Mouse (Mus musculus): ENCODE measurements at regions not wholly inside any gene's neighbourhood (a gene's known extent, or its start where the extent isn't known, plus 50 kb on each side); places are given as distances from the start of the nearest gene placed in this dataset.

DNA sequence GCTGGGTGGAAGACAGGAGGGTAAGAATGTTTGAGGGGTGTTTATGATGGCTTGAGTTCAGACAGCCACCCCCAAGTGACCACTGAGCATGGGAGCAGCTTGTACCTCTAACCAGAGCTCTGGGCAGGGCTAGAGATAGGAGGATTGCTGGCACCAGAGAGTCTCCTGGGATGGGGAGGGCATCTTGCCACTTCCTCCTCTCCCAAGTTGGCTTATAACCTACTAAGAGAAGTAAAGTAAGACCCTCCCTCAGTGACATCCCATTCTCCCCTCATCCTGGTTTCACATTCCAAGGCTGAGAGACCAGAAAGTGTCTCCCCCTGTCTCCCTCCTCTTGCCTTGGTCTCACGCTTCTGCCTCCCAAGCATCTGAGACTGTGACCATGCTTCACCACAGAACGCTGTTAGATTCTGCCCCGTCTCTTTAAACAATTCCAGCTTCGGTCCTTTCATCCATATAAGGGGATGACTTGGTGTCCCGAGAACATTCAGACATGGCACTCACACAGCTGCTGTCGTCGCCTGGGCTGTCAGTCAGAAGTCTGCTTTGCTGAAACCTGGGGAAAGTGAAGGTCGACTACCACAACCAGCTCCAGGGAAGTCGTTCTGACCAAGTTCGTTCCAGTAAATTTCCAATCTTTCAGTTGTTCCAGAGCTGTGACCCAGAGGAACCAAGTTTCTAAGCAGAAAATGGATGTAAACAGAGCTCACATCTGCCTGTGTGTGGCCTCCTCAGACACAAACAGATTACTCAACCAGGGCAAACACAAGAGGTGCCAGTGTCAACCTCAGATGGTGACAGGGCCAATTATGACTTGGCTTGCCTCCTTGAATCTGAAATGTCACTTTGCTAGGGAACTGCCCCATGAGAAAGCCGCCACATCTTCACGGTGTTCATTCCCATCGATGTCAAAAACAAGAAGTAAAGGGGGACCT is 85.3 kb upstream of the Rbms3 start:
- Histone ChIP-seq H3K27ac (replicated peaks in 1 of 2; ENCODE audit: control insufficient read depth in 1 of 2, insufficient read depth in 1 of 2, low read depth in 2 of 2, low read length in 2 of 2) (no peak overlapping the region), H3K4me2 (ENCODE audit: low read length) (no peak overlapping the region), H3K9ac (ENCODE audit: low read length) (no peak overlapping the region), H3K9me3 (ENCODE audit: control insufficient read depth, low read length) (no peaks in the 10 kb centered on the region), H3K36me3 (ENCODE audit: control insufficient read depth, insufficient read depth, low read length) (no peaks in the 10 kb centered on the region), H3K4me3 (ENCODE audit: control insufficient read depth in 1 of 2, insufficient read depth in 1 of 2, low read depth in 1 of 2, low read length in 2 of 2) (no peak overlapping the region), H3K4me1 (ENCODE audit: control insufficient read depth in 2 of 2, insufficient read depth in 2 of 2, low read length in 2 of 2) (peaks cover 0 to 5% of the 10 kb centered on the region in 2 experiments; a peak in 1 of 4 replicates), H3K27me3 (ENCODE audit: control insufficient read depth, insufficient read depth, low read length) (no peaks in the 10 kb centered on the region)
- no peak for ATAC-seq (ENCODE audit: insufficient number of reproducible peaks, insufficient read depth, low FRiP score, low read depth)
- WGBS: 50% methylated on average over 13 of the region's 13 CpGs

DNA sequence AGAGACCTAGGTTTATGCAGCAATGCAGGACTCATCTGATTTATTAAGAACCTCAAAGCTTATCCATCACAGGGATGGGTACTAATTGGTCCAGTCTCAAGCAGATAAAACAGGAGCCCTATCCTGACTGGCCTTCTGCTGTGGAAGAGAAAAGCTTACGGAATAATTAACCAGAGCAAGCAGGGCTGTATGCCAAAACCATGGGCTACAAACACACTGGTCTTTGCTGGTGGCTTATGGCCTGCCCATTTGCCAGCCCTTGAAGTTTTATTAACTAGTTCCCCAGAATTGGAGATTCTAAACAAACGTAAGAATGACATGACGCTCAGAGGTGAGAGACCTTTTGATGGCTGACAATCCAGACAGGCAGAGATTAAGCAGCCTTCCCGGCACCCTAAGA is 83.4 kb upstream of the Rbms3 start:
- no peaks in the 10 kb centered on the region for H3K27me3 ChIP-seq (ENCODE audit: control insufficient read depth, insufficient read depth, low read length)
- no peak for ATAC-seq (ENCODE audit: insufficient number of reproducible peaks, insufficient read depth, low FRiP score, low read depth)
- 83% methylated on average over 4 of the region's 4 CpGs for WGBS
- no peak overlapping the region for H3K27ac ChIP-seq (replicated peaks in 1 of 2; ENCODE audit: control insufficient read depth in 1 of 2, insufficient read depth in 1 of 2, low read depth in 2 of 2, low read length in 2 of 2)
- no peak overlapping the region for H3K9ac ChIP-seq (ENCODE audit: low read length)
- H3K36me3 ChIP-seq (ENCODE audit: control insufficient read depth, insufficient read depth, low read length): no peaks in the 10 kb centered on the region
- no peak overlapping the region for H3K4me2 ChIP-seq (ENCODE audit: low read length)
- H3K4me3 ChIP-seq (ENCODE audit: control insufficient read depth in 1 of 2, insufficient read depth in 1 of 2, low read depth in 1 of 2, low read length in 2 of 2): no peak overlapping the region
- H3K9me3 ChIP-seq (ENCODE audit: control insufficient read depth, low read length): 0 out of 2 replicates have a peak, but pooled peaks cover 4% of the 10 kb centered on the region
- H3K4me1 ChIP-seq (ENCODE audit: control insufficient read depth in 2 of 2, insufficient read depth in 2 of 2, low read length in 2 of 2): peaks cover 0 to 5% of the 10 kb centered on the region in 2 experiments; a peak in 1 of 4 replicates

DNA sequence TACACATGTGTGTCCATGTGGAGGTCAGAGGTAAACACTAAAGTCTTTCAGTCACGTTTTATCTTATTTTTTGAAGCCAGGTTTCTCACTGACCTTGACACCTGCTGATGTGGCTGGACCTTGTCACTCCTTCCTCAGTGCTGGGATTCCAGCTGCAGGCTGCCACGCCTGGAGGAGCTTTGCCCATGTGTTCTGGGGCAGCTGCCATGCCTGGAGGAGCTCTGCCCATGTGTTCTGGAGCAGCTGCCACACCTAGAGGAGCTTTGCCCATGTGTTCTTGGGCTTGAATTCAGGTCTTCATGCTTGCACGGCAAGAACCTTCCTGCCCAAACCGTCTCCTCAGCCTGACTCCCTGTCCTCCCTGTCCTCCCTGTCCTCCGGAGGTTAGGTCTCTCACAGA is 82.1 kb upstream of the Rbms3 start:
- no peak for ATAC-seq (ENCODE audit: insufficient number of reproducible peaks, insufficient read depth, low FRiP score, low read depth)
- H3K9me3 ChIP-seq (ENCODE audit: control insufficient read depth, low read length): 0 out of 2 replicates have a peak, but pooled peaks cover 4% of the 10 kb centered on the region
- H3K4me2 ChIP-seq (ENCODE audit: low read length): no peak overlapping the region
- no peaks in the 10 kb centered on the region for H3K27me3 ChIP-seq (ENCODE audit: control insufficient read depth, insufficient read depth, low read length)
- no peak overlapping the region for H3K27ac ChIP-seq (replicated peaks in 1 of 2; ENCODE audit: control insufficient read depth in 1 of 2, insufficient read depth in 1 of 2, low read depth in 2 of 2, low read length in 2 of 2)
- H3K9ac ChIP-seq (ENCODE audit: low read length): no peak overlapping the region
- H3K4me3 ChIP-seq (ENCODE audit: control insufficient read depth in 1 of 2, insufficient read depth in 1 of 2, low read depth in 1 of 2, low read length in 2 of 2): no peak overlapping the region
- H3K4me1 ChIP-seq (ENCODE audit: control insufficient read depth in 2 of 2, insufficient read depth in 2 of 2, low read length in 2 of 2): peaks cover 0 to 5% of the 10 kb centered on the region in 2 experiments; a peak in 1 of 4 replicates
- H3K36me3 ChIP-seq (ENCODE audit: control insufficient read depth, insufficient read depth, low read length): no peaks in the 10 kb centered on the region
- WGBS: 79% methylated on average over 5 of the region's 5 CpGs

DNA sequence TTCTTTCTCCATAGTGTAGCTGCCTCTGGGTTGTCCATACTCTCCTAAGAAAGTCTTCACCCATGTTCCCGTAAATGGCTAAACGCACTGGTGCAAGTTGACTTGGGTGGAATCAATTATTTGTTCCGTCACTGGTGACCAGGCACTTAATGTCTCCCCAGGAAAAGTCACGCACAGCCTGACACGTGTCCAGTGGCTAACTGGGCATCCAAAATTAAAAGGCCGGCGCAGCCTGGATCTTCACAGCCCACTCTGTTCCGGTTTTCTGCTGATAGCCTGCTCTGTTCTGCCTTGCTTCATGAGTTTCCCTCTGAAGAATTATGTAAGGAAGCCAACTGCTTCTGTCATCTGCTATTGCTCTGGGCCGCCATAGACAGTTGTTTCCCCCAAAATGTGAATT is 81.3 kb upstream of the Rbms3 start:
- 86% methylated on average over 9 of the region's 9 CpGs for WGBS

DNA sequence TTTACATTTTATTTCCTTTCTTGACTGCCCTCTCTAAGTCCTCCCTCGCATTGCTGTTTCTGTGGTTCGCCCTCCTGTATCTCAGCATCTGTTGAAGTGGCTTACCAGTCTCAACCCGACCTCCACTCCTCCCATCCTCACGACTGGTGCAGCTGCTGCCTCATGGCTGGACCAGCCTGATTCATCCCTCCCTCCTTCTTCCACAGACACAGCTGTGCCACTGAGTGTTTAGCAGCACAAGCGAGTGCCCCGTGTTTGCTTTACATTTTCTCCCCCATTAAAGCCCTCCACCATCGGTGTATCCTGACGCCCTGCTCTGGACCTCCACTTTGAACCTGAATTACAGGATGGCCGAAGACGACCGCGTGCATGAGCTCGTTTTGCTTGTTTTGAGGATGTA is 80.0 kb upstream of the Rbms3 start:
- no peak for ATAC-seq (ENCODE audit: insufficient number of reproducible peaks, insufficient read depth, low FRiP score, low read depth)
- WGBS: 85% methylated on average over 13 of the region's 13 CpGs
- Histone ChIP-seq H3K9ac (ENCODE audit: low read length) (no peak overlapping the region), H3K27ac (replicated peaks in 1 of 2; ENCODE audit: control insufficient read depth in 1 of 2, insufficient read depth in 1 of 2, low read depth in 2 of 2, low read length in 2 of 2) (no peak overlapping the region), H3K36me3 (ENCODE audit: control insufficient read depth, insufficient read depth, low read length) (no peaks in the 10 kb centered on the region), H3K9me3 (ENCODE audit: control insufficient read depth, low read length) (0 out of 2 replicates have a peak, but pooled peaks cover 4% of the 10 kb centered on the region), H3K4me1 (ENCODE audit: control insufficient read depth in 2 of 2, insufficient read depth in 2 of 2, low read length in 2 of 2) (no peaks in the 10 kb centered on the region), H3K4me2 (ENCODE audit: low read length) (no peak overlapping the region), H3K27me3 (ENCODE audit: control insufficient read depth, insufficient read depth, low read length) (no peaks in the 10 kb centered on the region), H3K4me3 (ENCODE audit: control insufficient read depth in 1 of 2, insufficient read depth in 1 of 2, low read depth in 1 of 2, low read length in 2 of 2) (no peak overlapping the region)

More for the DNA sequence above, 81.3 kb upstream of the Rbms3 start:
- Histone ChIP-seq H3K4me2 (ENCODE audit: low read length) (no peak overlapping the region), H3K27ac (replicated peaks in 1 of 2; ENCODE audit: control insufficient read depth in 1 of 2, insufficient read depth in 1 of 2, low read depth in 2 of 2, low read length in 2 of 2) (no peak overlapping the region), H3K9me3 (ENCODE audit: control insufficient read depth, low read length) (0 out of 2 replicates have a peak, but pooled peaks cover 4% of the 10 kb centered on the region), H3K36me3 (ENCODE audit: control insufficient read depth, insufficient read depth, low read length) (no peaks in the 10 kb centered on the region), H3K4me3 (ENCODE audit: control insufficient read depth in 1 of 2, insufficient read depth in 1 of 2, low read depth in 1 of 2, low read length in 2 of 2) (no peak overlapping the region), H3K27me3 (ENCODE audit: control insufficient read depth, insufficient read depth, low read length) (no peaks in the 10 kb centered on the region), H3K9ac (ENCODE audit: low read length) (no peak overlapping the region), H3K4me1 (ENCODE audit: control insufficient read depth in 2 of 2, insufficient read depth in 2 of 2, low read length in 2 of 2) (peaks cover 0 to 5% of the 10 kb centered on the region in 2 experiments; a peak in 1 of 4 replicates)
- no peak for ATAC-seq (ENCODE audit: insufficient number of reproducible peaks, insufficient read depth, low FRiP score, low read depth)

DNA sequence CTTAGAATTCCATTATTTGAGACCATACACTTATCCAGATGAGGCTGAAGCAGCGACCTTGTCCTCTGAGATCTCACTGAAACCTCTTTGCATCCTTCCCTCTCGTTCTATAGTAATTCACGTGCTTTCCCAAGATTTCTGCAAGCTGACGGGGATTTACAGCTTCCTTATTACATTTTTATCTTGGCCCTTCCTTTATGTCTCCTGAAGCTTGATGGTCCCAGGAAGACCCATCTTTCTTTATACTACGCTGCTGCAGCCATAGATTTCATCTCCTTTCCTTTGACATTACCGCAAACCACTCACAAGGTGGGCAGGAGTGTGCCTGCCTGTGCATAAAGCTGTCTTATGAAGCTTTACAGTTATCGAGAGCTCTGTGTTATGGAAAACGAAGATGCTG is 63.3 kb upstream of the Rbms3 start:
- no peak overlapping the region for H3K4me2 ChIP-seq (ENCODE audit: low read length)
- H3K27me3 ChIP-seq (ENCODE audit: control insufficient read depth, insufficient read depth, low read length): no peaks in the 10 kb centered on the region
- no peak overlapping the region for H3K9ac ChIP-seq (ENCODE audit: low read length)
- 88% methylated on average over 8 of the region's 8 CpGs for WGBS
- no peak overlapping the region for H3K27ac ChIP-seq (replicated peaks in 1 of 2; ENCODE audit: control insufficient read depth in 1 of 2, insufficient read depth in 1 of 2, low read depth in 2 of 2, low read length in 2 of 2)
- H3K36me3 ChIP-seq (ENCODE audit: control insufficient read depth, insufficient read depth, low read length): no peaks in the 10 kb centered on the region
- H3K4me1 ChIP-seq (ENCODE audit: control insufficient read depth in 2 of 2, insufficient read depth in 2 of 2, low read length in 2 of 2): no peaks in the 10 kb centered on the region
- H3K9me3 ChIP-seq (ENCODE audit: control insufficient read depth, low read length): 0 out of 2 replicates have a peak, but pooled peaks cover 2% of the 10 kb centered on the region
- no peak overlapping the region for H3K4me3 ChIP-seq (ENCODE audit: control insufficient read depth in 1 of 2, insufficient read depth in 1 of 2, low read depth in 1 of 2, low read length in 2 of 2)
- no peak for ATAC-seq (ENCODE audit: insufficient number of reproducible peaks, insufficient read depth, low FRiP score, low read depth)

DNA sequence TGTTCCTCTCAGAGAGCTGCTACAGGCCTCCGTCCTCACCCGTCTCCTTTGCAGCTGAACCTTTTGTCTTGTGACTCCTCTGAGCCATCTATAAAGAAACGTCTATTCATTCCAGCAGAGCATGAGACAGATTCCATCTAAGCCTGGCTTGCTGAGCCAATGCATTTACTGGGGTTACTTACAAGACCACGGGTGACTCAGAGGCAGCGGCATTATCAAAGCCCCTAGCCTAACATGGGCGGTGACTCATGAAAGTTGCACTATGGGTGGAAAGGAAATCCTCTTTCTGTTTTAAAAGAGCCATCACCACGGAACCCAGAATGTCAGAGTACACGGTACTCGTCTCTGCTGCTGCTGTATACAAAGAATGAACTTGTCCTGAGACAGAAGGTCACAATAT is 62.8 kb upstream of the Rbms3 start:
- Histone ChIP-seq H3K36me3 (ENCODE audit: control insufficient read depth, insufficient read depth, low read length) (no peaks in the 10 kb centered on the region), H3K4me2 (ENCODE audit: low read length) (no peak overlapping the region), H3K27me3 (ENCODE audit: control insufficient read depth, insufficient read depth, low read length) (no peaks in the 10 kb centered on the region), H3K9ac (ENCODE audit: low read length) (no peak overlapping the region), H3K4me3 (ENCODE audit: control insufficient read depth in 1 of 2, insufficient read depth in 1 of 2, low read depth in 1 of 2, low read length in 2 of 2) (no peak overlapping the region), H3K27ac (replicated peaks in 1 of 2; ENCODE audit: control insufficient read depth in 1 of 2, insufficient read depth in 1 of 2, low read depth in 2 of 2, low read length in 2 of 2) (no peak overlapping the region), H3K9me3 (ENCODE audit: control insufficient read depth, low read length) (0 out of 2 replicates have a peak, but pooled peaks cover 2% of the 10 kb centered on the region), H3K4me1 (ENCODE audit: control insufficient read depth in 2 of 2, insufficient read depth in 2 of 2, low read length in 2 of 2) (no peaks in the 10 kb centered on the region)
- ATAC-seq (ENCODE audit: insufficient number of reproducible peaks, insufficient read depth, low FRiP score, low read depth): no peak
- 68% methylated on average over 9 of the region's 9 CpGs for WGBS

Data from heart, embryonic 14.5 days (tissue).